7 mouse cellular contexts compared by ENCODE assay signal in genomic region chr8:13200301-13201012, GRCm38 (mm10). TPM values are rescaled to one million over a fixed set of nuclear protein-coding genes. Genes with fewer than 3 reads are reported as not detected.
DNase-seq lines count a peak whose midpoint lies in the region; ATAC-seq and TF ChIP-seq lines count a peak whose summit lies in the region.

Gene Grtp1 (minus strand): TSS chr8:13200620.

- TF ChIP-seq EP300 in ES-Bruce4 (IDR thresholded peaks at IDR 0.05; ENCODE audit: insufficient read depth, low read depth, low read length): no peak

- H3K27ac ChIP-seq in ES-Bruce4 (ENCODE audit: insufficient read depth, low read length): no peak within 1 kb of the TSS
- peak within 1 kb of the TSS; percentile 83 for H3K27ac ChIP-seq in forebrain, embryonic 10.5 days
- H3K27ac ChIP-seq in hindbrain, embryonic 14.5 days: no peak within 1 kb of the TSS
- H3K27ac ChIP-seq in limb, embryonic 15.5 days: no peak within 1 kb of the TSS
- H3K27ac ChIP-seq in midbrain, embryonic 14.5 days (replicated peaks; ENCODE audit: low read depth, low read length): no peak within 1 kb of the TSS

- WGBS in forebrain, embryonic 10.5 days: under 1% methylated on average over 57 of the region's 58 CpGs
- WGBS in hindbrain, embryonic 14.5 days: 1% methylated on average over 51 of the region's 58 CpGs
- WGBS in limb, embryonic 15.5 days: under 1% methylated on average over 57 of the region's 58 CpGs
- under 1% methylated on average over 58 of the region's 58 CpGs for WGBS in midbrain, embryonic 14.5 days

- H3K4me2 ChIP-seq in hindbrain, embryonic 14.5 days (replicated peaks): peak within 1 kb of the TSS; percentile 78
- peak within 1 kb of the TSS; percentile 92 for H3K4me2 ChIP-seq in limb, embryonic 15.5 days
- H3K4me2 ChIP-seq in midbrain, embryonic 14.5 days (ENCODE audit: low read length): peak within 1 kb of the TSS; percentile 85

- peak; percentile 77 for ATAC-seq in hindbrain, embryonic 14.5 days (ENCODE audit: low FRiP score)
- ATAC-seq in limb, embryonic 15.5 days (ENCODE audit: insufficient number of reproducible peaks, low FRiP score, low TSS enrichment, low read depth): 0 out of 2 replicates have a peak, but pooled peaks have one; percentile 45
- ATAC-seq in midbrain, embryonic 14.5 days (ENCODE audit: low FRiP score, low TSS enrichment): peak; percentile 69; the same call in 1 of the 2 replicates

- H3K9me3 ChIP-seq in ES-Bruce4 (replicated peaks; ENCODE audit: control insufficient read depth, insufficient read depth, low read length, poor library complexity, severe bottlenecking): peaks cover 5% of the 10 kb centered on the region; the same call in 1 of the 2 replicates
- no peaks in the 10 kb centered on the region for H3K9me3 ChIP-seq in forebrain, embryonic 10.5 days
- H3K9me3 ChIP-seq in hindbrain, embryonic 14.5 days (ENCODE audit: control insufficient read depth, low read length): no peaks in the 10 kb centered on the region
- H3K9me3 ChIP-seq in limb, embryonic 15.5 days: no peaks in the 10 kb centered on the region
- no peaks in the 10 kb centered on the region for H3K9me3 ChIP-seq in midbrain, embryonic 14.5 days (ENCODE audit: control insufficient read depth, low read length)

- H3K27me3 ChIP-seq in ES-Bruce4 (ENCODE audit: control insufficient read depth, insufficient read depth, low read length, poor library complexity, severe bottlenecking): no peaks in the 10 kb centered on the region
- H3K27me3 ChIP-seq in forebrain, embryonic 10.5 days (ENCODE audit: poor library complexity, severe bottlenecking): peaks cover 59% of the 10 kb centered on the region
- peaks cover 27% of the 10 kb centered on the region for H3K27me3 ChIP-seq in hindbrain, embryonic 14.5 days (ENCODE audit: control insufficient read depth, insufficient read depth, low read length)
- peaks cover 36% of the 10 kb centered on the region for H3K27me3 ChIP-seq in limb, embryonic 15.5 days
- peaks cover 23% of the 10 kb centered on the region for H3K27me3 ChIP-seq in midbrain, embryonic 14.5 days (ENCODE audit: control insufficient read depth, insufficient read depth, low read length)

- H3K4me1 ChIP-seq in ES-Bruce4 (ENCODE audit: control insufficient read depth, insufficient read depth, low read length): peaks cover 12% of the 10 kb centered on the region
- H3K4me1 ChIP-seq in forebrain, embryonic 10.5 days: peaks cover 23% of the 10 kb centered on the region
- H3K4me1 ChIP-seq in hindbrain, embryonic 14.5 days (replicated peaks; ENCODE audit: control insufficient read depth, insufficient read depth, low read length): no peaks in the 10 kb centered on the region; the same call in 1 of the 2 replicates
- peaks cover 13% of the 10 kb centered on the region; the same call in 1 of the 2 replicates for H3K4me1 ChIP-seq in limb, embryonic 15.5 days
- peaks cover 7% of the 10 kb centered on the region for H3K4me1 ChIP-seq in midbrain, embryonic 14.5 days (ENCODE audit: control insufficient read depth, insufficient read depth, low read length)

- TF ChIP-seq CTCF in ES-Bruce4 (IDR thresholded peaks at IDR 0.05; ENCODE audit: low read depth, low read length): no peak

- peak; percentile 66 to 89 for DNase-seq in adrenal gland, adult (ENCODE audit: inconsistent age in 2 of 2, low spot score in 1 of 2)
- DNase-seq in forebrain, embryonic 10.5 days (ENCODE audit: extremely low spot score, low spot score): peak; percentile 77
- no peak for DNase-seq in hindbrain, embryonic 14.5 days (ENCODE audit: low spot score)
- peak; percentile 70 for DNase-seq in midbrain, embryonic 14.5 days
- peak; percentile 85 for DNase-seq in testis, postnatal 10 days (ENCODE audit: low spot score)

- H3K9ac ChIP-seq in ES-Bruce4 (ENCODE audit: low read depth, poor library complexity, severe bottlenecking): peak within 1 kb of the TSS; percentile 90
- H3K9ac ChIP-seq in hindbrain, embryonic 14.5 days: peak within 1 kb of the TSS; percentile 73
- H3K9ac ChIP-seq in limb, embryonic 15.5 days: peak within 1 kb of the TSS; percentile 64
- H3K9ac ChIP-seq in midbrain, embryonic 14.5 days (replicated peaks; ENCODE audit: low read length): peak within 1 kb of the TSS; percentile 75

- peaks cover 18% of the 10 kb centered on the region for H3K36me3 ChIP-seq in ES-Bruce4 (ENCODE audit: control insufficient read depth, insufficient read depth, low read length, poor library complexity, severe bottlenecking)
- H3K36me3 ChIP-seq in forebrain, embryonic 10.5 days (replicated peaks): no peaks in the 10 kb centered on the region
- no peaks in the 10 kb centered on the region for H3K36me3 ChIP-seq in hindbrain, embryonic 14.5 days (replicated peaks; ENCODE audit: control insufficient read depth, insufficient read depth)
- H3K36me3 ChIP-seq in limb, embryonic 15.5 days: no peaks in the 10 kb centered on the region
- H3K36me3 ChIP-seq in midbrain, embryonic 14.5 days (ENCODE audit: control insufficient read depth, insufficient read depth, low read length): no peaks in the 10 kb centered on the region

- TF ChIP-seq POLR2A in ES-Bruce4 (IDR thresholded peaks at IDR 0.05; ENCODE audit: insufficient read depth, low read length): peak; percentile 21

- peak within 1 kb of the TSS; percentile 79 for H3K4me3 ChIP-seq in ES-Bruce4 (ENCODE audit: low read depth, low read length)
- peak within 1 kb of the TSS; percentile 86 for H3K4me3 ChIP-seq in forebrain, embryonic 10.5 days
- peak within 1 kb of the TSS; percentile 71 for H3K4me3 ChIP-seq in hindbrain, embryonic 14.5 days (replicated peaks; ENCODE audit: low read length)
- H3K4me3 ChIP-seq in limb, embryonic 15.5 days: peak within 1 kb of the TSS; percentile 76
- H3K4me3 ChIP-seq in midbrain, embryonic 14.5 days (replicated peaks; ENCODE audit: low read depth, low read length): peak within 1 kb of the TSS; percentile 80

RNA-seq across cellular contexts. Expression of gene Grtp1, which starts in this region (rescaled TPM):
- polyA plus RNA-seq in ES-Bruce4 (2011; ENCODE audit: insufficient read depth, insufficient read length, low read depth, missing spikeins): 29.0 and 35.2 TPM in 2 replicates
- polyA plus RNA-seq in forebrain, embryonic 10.5 days (2016; fragmentation: Nextera tagmentation; extraction: Ambion mirVana): 19.5 and 21.5 TPM in 2 replicates
- polyA plus RNA-seq in hindbrain, embryonic 14.5 days (2014; fragmentation: Nextera tagmentation; extraction: Ambion mirVana): 11.7 and 12.6 TPM in 2 replicates
- 10.2 and 10.9 TPM in 2 replicates for polyA plus RNA-seq in limb, embryonic 15.5 days (2015; fragmentation: Nextera tagmentation; extraction: Ambion mirVana)
- 15.9 and 17.6 TPM in 2 replicates for polyA plus RNA-seq in midbrain, embryonic 14.5 days (2014; fragmentation: Nextera tagmentation; extraction: Ambion mirVana)
